Mouse (Mus musculus): ENCODE measurements at regions not wholly inside any gene's neighbourhood (a gene's known extent, or its start where the extent isn't known, plus 50 kb on each side); places are given as distances from the start of the nearest gene placed in this dataset.

GRCm38 (mm10) chr1:72960241-72960653 lies 55.5 kb downstream of the Tnp1 start:
- TF ChIP-seq CTCF (IDR thresholded peaks at IDR 0.05; ENCODE audit: low read depth), result no peak
- no peak for TF ChIP-seq EP300 (IDR thresholded peaks at IDR 0.05; ENCODE audit: low read depth)
